Mouse (Mus musculus) embryonic facial prominence, embryonic 10.5 days (tissue): ENCODE data around the gene Fbxo44. TPM values are rescaled to one million over a fixed set of nuclear protein-coding genes. Genes with fewer than 3 reads are reported as not detected.
"Not testable (repeated sequence)": the region's sequence is repeated elsewhere in the genome, so short reads cannot be mapped to it uniquely, and the experiment has no call there.

Experiments
- DNase-seq: peaks from one replicate; pipeline ENCODE4 v3.0.0-alpha.2; 2017; ENCODE audit warnings: low spot score
- H3K27ac ChIP-seq: fragments of 300-500 bp; sonication (generic); replicated peaks from 2 replicates; pipeline ENCODE4 v1.5.1; 2016; ENCODE audit warnings: mild to moderate bottlenecking
- H3K27me3 ChIP-seq: fragments of 300-500 bp; sonication (generic); replicated peaks from 2 replicates; pipeline ENCODE4 v1.6.1; 2016; ENCODE audit warnings: low read depth, mild to moderate bottlenecking; ENCODE audit not compliant: poor library complexity, severe bottlenecking
- H3K36me3 ChIP-seq: fragments of 300-500 bp; sonication (generic); replicated peaks from 2 replicates; pipeline ENCODE4 v1.6.1; 2016; ENCODE audit warnings: mild to moderate bottlenecking, moderate library complexity
- H3K4me1 ChIP-seq: fragments of 300-500 bp; sonication (generic); 2 replicates; pipeline ENCODE4 v1.6.1; 2016
- H3K4me3 ChIP-seq: fragments of 300-500 bp; sonication (generic); 2 replicates; pipeline ENCODE4 v1.5.1; 2016; ENCODE audit warnings: mild to moderate bottlenecking, moderate library complexity
- H3K9me3 ChIP-seq: fragments of 300-500 bp; sonication (generic); 2 replicates; pipeline ENCODE4 v1.6.1; 2016; ENCODE audit warnings: mild to moderate bottlenecking
- WGBS: fragments of 180-500 bp; shearing (Covaris S2); methylation state at CpG from one replicate; pipeline ENCODE4 v1.1.7; 2016; 5-methylcytosine and 5-hydroxymethylcytosine counted together
- polyA plus RNA-seq: library from polyadenylated mRNA; unstranded; fragments of >200 nt; fragmentation: Nextera tagmentation; extraction: Ambion mirVana; gene quantifications from 2 replicates; pipeline ENCODE4 v1.2.1, GENCODE M21; 2016

Fbxo44 gene
- polyA plus RNA-seq, result 18.0 and 21.3 TPM in 2 replicates

DNA sequence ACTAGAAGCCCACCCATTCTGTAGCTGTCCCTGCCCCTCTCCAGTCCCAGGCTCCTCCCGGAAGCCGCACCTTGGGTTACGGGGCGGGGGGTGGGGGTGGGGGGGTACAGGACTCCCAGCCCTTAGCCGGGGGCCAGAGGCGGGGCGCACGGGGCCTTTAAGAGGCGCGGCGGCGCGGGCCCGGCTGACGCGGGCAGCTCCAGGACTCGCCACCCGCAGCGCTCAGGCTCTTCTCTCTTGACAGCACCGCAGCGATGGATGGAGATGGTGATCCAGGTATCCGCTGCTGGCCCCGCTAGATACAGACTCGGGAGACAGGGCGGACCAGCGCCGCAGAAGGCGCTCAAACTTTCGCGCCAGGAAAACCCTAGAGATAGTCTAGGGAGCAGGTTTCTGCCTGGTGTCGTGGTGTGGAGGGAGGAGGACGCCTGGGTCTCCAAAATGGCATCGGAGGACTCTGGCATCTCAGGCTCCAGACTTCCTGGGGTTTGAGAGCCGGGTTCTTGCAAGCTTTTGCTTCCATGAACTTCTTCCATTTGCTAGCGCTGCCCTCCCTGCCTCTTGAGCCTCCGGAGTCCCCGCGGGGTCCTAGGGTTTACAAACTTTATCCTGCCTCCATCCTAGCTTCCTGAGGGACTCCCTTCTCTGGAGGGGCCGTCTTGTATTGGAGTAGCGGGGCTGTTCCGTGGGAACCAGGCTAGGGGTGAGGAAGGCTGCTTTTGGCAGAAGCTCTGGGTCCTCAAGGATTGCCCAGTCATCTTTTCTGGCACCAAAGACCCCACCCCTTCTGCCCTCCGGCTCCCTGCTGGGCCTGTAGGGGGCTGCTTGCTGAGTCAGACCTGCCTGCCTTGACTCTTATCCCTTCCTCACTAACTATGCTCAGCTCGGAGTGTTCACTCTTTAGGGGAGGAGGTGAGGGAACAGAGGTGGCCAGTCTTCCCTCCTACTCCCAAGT, at the start of gene Fbxo44, which contains the start of gene Fbxo2:
Gene Fbxo44 (minus strand): TSS at position 47 of the 955 bp plus-strand sequence.
Gene Fbxo2 (plus strand): TSS at position 186 of the 955 bp plus-strand sequence.
- H3K36me3 ChIP-seq, result peaks cover 26% of the 10 kb centered on the region
- no peaks in the 10 kb centered on the region for H3K9me3 ChIP-seq
- H3K4me3 ChIP-seq, result peak within 1 kb of the TSS; percentile 76
- H3K27ac ChIP-seq, result peak within 1 kb of the TSS; percentile 85
- peak; percentile 75 for DNase-seq
- H3K27me3 ChIP-seq, result peaks cover 77% of the 10 kb centered on the region
- WGBS, result under 1% methylated on average over 43 of the region's 43 CpGs
- H3K4me1 ChIP-seq, result peaks cover 55% of the 10 kb centered on the region

DNA sequence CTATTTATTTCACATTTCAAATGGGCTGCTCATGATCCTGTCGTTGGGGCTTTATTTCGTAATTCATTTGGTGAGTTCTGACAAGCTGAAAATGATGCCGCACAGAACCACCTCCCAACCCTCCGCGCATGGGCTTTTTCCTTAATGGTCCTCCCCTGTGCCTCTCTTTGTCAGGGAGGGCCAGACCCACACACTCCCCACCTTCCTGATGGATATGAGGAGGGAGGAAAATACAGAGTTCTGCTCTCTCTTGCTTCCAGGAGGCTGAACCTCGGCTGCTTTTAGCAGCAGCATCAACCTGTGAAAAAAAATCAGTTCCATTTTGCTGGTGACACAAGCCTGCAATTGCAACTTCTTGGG, 44.6 kb upstream of the Fbxo44 start:
- Histone ChIP-seq H3K9me3 (no peaks in the 10 kb centered on the region), H3K4me1 (peaks cover 21% of the 10 kb centered on the region), H3K27ac (no peak overlapping the region), H3K36me3 (no peaks in the 10 kb centered on the region), H3K27me3 (peaks cover 13% of the 10 kb centered on the region), H3K4me3 (no peak overlapping the region)
- 75% methylated on average over 6 of the region's 6 CpGs for WGBS
- no peak for DNase-seq

GRCm38 (mm10) chr4:148204061-148204872, 44.0 kb upstream of the Fbxo44 start:
- no peak for DNase-seq

DNA sequence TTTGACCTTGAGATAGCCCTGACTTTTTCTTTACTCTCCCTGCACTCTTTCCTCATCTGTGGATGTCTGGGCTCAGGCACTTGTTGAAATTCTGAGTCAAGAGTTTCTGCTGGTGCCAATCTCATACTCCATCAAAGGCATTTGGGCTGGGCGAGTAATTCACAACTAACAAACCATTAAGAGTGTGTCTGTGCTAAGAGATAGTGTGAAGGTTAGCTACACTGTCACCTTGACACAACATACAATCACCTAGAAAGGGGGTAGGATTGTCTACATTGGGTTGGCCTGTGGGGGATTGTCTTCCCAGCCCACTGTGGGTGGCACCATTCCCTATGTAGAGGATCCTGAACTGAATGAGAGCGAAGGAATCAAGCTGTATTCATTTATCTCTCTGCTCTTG, 43.3 kb upstream of the Fbxo44 start:
- Histone ChIP-seq H3K27me3 (peaks cover 26% of the 10 kb centered on the region), H3K27ac (no peak overlapping the region), H3K4me1 (peaks cover 23% of the 10 kb centered on the region), H3K9me3 (no peaks in the 10 kb centered on the region), H3K4me3 (no peak overlapping the region), H3K36me3 (no peaks in the 10 kb centered on the region)
- WGBS, result 89% methylated on average over 2 of the region's 2 CpGs
- DNase-seq, result no peak

More at GRCm38 (mm10) chr4:148204061-148204872, 44.0 kb upstream of the Fbxo44 start:
- 59% methylated on average over 15 of the region's 15 CpGs for WGBS
- Histone ChIP-seq H3K9me3 (no peaks in the 10 kb centered on the region), H3K27me3 (peaks cover 19% of the 10 kb centered on the region), H3K36me3 (no peaks in the 10 kb centered on the region), H3K4me3 (no peak overlapping the region), H3K27ac (no peak overlapping the region), H3K4me1 (peaks cover 21% of the 10 kb centered on the region)

- Histone ChIP-seq H3K9me3 (no peaks in the 10 kb centered on the region), H3K4me3 (no peak overlapping the region), H3K4me1 (peaks cover 11% of the 10 kb centered on the region; the same call in 1 of the 2 replicates), H3K36me3 (no peaks in the 10 kb centered on the region), H3K27ac (no peak overlapping the region), H3K27me3 (peaks cover 33% of the 10 kb centered on the region)
- WGBS, result 44% methylated on average over 10 of the region's 10 CpGs
- no peak for DNase-seq
Observed at GRCm38 (mm10) chr4:148198721-148199120, 38.4 kb upstream of the Fbxo44 start.

- H3K4me3 ChIP-seq, result no peak overlapping the region
- H3K4me1 ChIP-seq, result peaks cover 9% of the 10 kb centered on the region
- peaks cover 27% of the 10 kb centered on the region for H3K27me3 ChIP-seq
- DNase-seq, result no peak
- no peaks in the 10 kb centered on the region for H3K36me3 ChIP-seq
- no peaks in the 10 kb centered on the region for H3K9me3 ChIP-seq
- H3K27ac ChIP-seq, result no peak overlapping the region
Observed at GRCm38 (mm10) chr4:148194400-148194799, 34.1 kb upstream of the Fbxo44 start.

GRCm38 (mm10) chr4:148192707-148193245, 32.5 kb upstream of the Fbxo44 start:
- H3K36me3 ChIP-seq, result no peaks in the 10 kb centered on the region
- H3K4me3 ChIP-seq, result no peak overlapping the region; the same call in 1 of the 2 replicates
- H3K4me1 ChIP-seq, result peaks cover 4% of the 10 kb centered on the region
- no peak overlapping the region for H3K27ac ChIP-seq
- 36% methylated on average over 11 of the region's 11 CpGs for WGBS
- no peaks in the 10 kb centered on the region for H3K9me3 ChIP-seq
- H3K27me3 ChIP-seq, result peaks cover 16% of the 10 kb centered on the region; the same call in 1 of the 2 replicates
- no peak for DNase-seq

DNA sequence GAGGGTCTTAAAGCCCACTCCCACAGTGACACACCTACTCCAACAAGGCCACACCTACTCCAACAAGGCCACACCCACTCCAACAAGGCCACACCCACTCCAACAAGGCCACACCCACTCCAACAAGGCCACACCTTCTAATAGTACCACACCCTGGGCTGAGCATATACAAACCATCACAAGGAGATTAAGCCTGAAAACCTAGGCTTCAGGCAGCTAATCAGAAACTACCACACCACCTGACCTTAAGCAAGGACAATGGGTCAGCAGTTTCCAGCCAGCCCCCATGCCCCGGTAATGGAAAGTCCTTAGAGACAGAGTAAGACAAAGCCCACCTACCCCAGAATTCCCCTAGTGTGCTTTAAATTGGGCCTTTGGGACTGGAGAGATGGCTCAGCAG, 28.5 kb upstream of the Fbxo44 start:
- H3K4me3 ChIP-seq, H3K27ac ChIP-seq, DNase-seq, H3K36me3 ChIP-seq, H3K9me3 ChIP-seq: not testable (repeated sequence)
- H3K4me1 ChIP-seq, result peaks cover 19% of the 10 kb centered on the region
- 87% methylated on average over 1 of the region's 1 CpGs for WGBS
- peaks cover 15% of the 10 kb centered on the region; the same call in 1 of the 2 replicates for H3K27me3 ChIP-seq

DNA sequence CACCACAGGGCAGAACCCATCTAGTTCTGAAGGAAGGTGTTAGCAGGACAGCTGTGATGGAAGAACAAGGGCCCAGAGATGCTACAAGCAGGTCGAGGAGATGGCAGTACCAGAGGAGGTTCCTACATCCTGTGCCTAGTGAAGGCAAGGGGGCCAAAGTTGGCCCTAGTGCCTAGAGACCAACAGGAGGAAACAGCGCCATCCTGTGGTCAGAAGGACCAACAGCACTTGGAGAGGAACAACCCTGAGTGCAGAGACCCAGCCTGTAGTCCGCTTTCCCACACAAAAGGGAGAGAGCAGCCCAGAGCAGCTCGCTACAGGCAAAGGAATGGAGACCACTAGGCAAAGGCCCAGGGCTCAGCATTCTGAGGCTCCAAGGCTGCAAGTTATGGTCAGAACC, 25.5 kb upstream of the Fbxo44 start:
- no peak for DNase-seq
- peaks cover 20% of the 10 kb centered on the region for H3K4me1 ChIP-seq
- no peaks in the 10 kb centered on the region for H3K9me3 ChIP-seq
- WGBS, result 66% methylated on average over 4 of the region's 4 CpGs
- no peaks in the 10 kb centered on the region for H3K36me3 ChIP-seq
- H3K27me3 ChIP-seq, result peaks cover 22% of the 10 kb centered on the region
- no peak overlapping the region for H3K4me3 ChIP-seq
- no peak overlapping the region for H3K27ac ChIP-seq

DNA sequence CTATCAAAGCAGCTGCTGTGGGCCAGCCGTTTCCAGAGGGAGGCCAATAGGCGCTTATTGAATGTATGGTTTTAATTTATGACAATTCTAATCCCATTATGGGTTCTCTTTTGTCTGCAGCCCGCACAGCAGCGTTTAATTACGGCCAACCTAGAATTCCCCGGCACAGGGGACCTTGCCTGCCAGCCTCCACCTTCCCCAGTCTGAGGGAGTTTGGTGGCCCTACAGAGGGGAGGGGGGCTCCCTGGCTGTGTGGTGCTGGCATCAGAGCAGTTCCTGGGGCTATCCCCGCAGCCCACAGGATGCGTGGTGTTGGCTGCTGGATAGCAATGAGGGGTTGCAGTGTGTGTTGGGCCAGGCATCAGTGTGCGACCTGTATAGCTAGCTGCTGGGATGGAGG, 24.3 kb upstream of the Fbxo44 start:
- WGBS, result 35% methylated on average over 9 of the region's 9 CpGs
- Histone ChIP-seq H3K9me3 (no peaks in the 10 kb centered on the region), H3K27me3 (peaks cover 22% of the 10 kb centered on the region), H3K4me3 (no peak overlapping the region), H3K4me1 (peaks cover 20% of the 10 kb centered on the region), H3K36me3 (no peaks in the 10 kb centered on the region), H3K27ac (no peak overlapping the region)
- peak; percentile 57 for DNase-seq

DNA sequence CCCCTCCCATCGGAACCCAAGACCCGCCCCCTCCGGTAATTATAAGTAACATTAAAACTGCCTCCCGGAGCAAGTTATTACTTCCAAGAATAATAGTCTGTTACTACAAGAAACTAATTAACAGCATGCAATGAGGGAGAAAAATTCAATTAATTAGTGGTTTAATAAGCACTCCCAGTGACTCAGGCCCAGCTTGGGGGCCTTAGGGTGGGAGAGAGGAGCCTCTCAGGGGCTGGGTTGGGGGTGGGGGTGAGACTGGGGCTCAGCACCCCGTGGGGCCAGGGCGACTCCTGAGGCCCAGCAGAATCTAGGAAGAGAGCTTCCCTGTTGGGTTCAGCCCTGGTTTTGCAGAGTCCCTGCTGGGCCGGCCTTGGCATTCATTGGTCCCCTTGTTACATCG, 22.1 kb upstream of the Fbxo44 start:
- no peak overlapping the region for H3K27ac ChIP-seq
- peaks cover 39% of the 10 kb centered on the region for H3K27me3 ChIP-seq
- H3K36me3 ChIP-seq, result no peaks in the 10 kb centered on the region
- DNase-seq, result no peak
- 41% methylated on average over 8 of the region's 8 CpGs for WGBS
- H3K9me3 ChIP-seq, result no peaks in the 10 kb centered on the region
- H3K4me3 ChIP-seq, result no peak overlapping the region
- peaks cover 20% of the 10 kb centered on the region for H3K4me1 ChIP-seq

GRCm38 (mm10) chr4:148181483-148181882, 21.2 kb upstream of the Fbxo44 start:
- Histone ChIP-seq H3K4me1 (peaks cover 20% of the 10 kb centered on the region), H3K9me3 (no peaks in the 10 kb centered on the region), H3K27me3 (peaks cover 44% of the 10 kb centered on the region), H3K4me3 (no peak overlapping the region), H3K36me3 (no peaks in the 10 kb centered on the region), H3K27ac (no peak overlapping the region)
- DNase-seq, result no peak
- 90% methylated on average over 12 of the region's 12 CpGs for WGBS
